Mouse (Mus musculus): ENCODE data around the gene Bloc1s2.
"Not testable (repeated sequence)": the region's sequence is repeated elsewhere in the genome, so short reads cannot be mapped to it uniquely, and the experiment has no call there.

The Bloc1s2 gene

GRCm38 (mm10) chr19:44127729-44128497, 18.3 kb downstream of the Bloc1s2 start:
- DNase-seq (ENCODE audit: low spot score in 2 of 2): no peak

DNA sequence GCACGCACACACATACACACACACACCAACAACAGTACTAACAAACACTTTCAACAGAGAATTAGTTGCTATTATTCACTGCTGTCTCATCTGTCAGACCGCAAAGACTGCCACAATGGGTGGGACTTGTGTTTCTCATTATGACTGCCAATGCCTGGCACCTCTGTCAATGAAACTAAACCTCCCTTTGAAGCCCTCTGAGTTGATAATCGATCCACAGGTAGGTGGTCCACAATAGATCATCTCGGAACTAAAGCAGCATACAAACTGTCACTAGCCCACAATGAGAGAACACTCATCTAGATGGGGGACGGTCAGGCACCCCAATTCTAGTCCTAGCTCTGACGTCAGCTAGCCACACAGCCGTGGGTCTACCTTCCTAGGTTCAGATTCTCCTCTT, 25.1 kb downstream of the Bloc1s2 start:
- no peak for DNase-seq (ENCODE audit: low spot score in 2 of 2)

GRCm38 (mm10) chr19:44120686-44121085, 25.6 kb downstream of the Bloc1s2 start:
- DNase-seq (ENCODE audit: low spot score in 2 of 2): not testable (repeated sequence)

- no peak for DNase-seq (ENCODE audit: low spot score in 2 of 2)
Measured at GRCm38 (mm10) chr19:44117793-44118192, 28.5 kb downstream of the Bloc1s2 start.

DNA sequence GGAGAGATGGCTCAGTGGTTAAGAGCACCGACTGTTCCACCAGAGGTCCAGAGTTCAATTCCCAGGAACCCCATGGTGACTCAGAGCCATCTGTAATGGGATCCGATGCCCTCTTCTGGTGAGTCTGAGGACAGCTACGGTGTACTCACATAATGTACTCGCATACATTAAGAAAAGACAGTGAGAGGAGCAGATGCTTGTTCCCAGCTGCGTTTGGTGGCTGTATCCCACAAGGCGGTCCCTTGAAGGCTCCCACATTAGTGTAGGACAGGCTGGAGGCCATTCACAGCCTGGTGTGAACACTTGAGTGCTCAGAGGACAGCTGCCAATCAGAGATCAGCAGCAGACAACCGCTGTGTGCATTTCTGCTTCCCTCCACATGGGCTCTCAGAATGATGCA, 34.5 kb downstream of the Bloc1s2 start:
- DNase-seq (ENCODE audit: low spot score in 2 of 2): peak in 1 of 2 experiments; percentile 13

DNA sequence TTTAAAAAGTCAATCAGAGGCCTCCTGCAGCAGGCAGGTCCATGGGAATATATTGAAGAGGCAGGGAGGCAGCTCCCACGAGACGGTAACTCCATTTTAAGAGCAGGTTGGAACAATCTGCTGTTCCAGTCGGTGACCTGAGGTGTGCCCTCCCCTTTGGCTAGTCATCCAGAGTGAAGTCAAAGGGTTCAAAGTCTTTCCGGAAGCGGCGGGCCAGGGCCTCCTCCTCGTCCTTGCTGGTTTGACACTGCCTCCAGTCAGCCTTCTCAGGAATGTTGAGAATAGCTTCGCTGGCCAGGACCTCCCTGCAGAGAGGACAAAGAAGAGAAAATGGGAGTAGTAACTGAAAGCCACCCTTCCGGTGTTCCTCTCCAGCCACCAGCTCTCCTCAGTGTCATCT, 35.9 kb downstream of the Bloc1s2 start:
- DNase-seq (ENCODE audit: low spot score in 2 of 2): no peak

DNA sequence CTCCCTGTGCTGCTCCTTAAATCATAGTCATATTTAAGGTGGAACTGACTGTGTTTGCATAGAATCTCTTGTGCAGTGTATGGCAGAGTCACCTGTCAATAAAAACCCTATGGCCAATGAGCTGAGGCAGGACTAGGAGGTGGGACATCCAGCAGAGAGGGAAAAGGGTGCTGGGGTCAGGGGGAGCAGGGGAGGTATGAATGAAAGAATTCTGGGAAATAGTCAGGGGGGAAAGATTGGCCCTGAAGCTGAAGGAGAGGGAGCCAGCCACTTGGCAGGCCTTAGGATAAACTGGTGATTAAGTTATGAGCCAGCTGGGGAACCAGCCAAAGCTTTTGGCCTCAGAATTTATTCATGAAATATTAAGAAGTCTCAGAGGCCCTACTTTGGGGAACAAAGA, 37.2 kb downstream of the Bloc1s2 start:
- no peak for DNase-seq (ENCODE audit: low spot score in 2 of 2)

DNA sequence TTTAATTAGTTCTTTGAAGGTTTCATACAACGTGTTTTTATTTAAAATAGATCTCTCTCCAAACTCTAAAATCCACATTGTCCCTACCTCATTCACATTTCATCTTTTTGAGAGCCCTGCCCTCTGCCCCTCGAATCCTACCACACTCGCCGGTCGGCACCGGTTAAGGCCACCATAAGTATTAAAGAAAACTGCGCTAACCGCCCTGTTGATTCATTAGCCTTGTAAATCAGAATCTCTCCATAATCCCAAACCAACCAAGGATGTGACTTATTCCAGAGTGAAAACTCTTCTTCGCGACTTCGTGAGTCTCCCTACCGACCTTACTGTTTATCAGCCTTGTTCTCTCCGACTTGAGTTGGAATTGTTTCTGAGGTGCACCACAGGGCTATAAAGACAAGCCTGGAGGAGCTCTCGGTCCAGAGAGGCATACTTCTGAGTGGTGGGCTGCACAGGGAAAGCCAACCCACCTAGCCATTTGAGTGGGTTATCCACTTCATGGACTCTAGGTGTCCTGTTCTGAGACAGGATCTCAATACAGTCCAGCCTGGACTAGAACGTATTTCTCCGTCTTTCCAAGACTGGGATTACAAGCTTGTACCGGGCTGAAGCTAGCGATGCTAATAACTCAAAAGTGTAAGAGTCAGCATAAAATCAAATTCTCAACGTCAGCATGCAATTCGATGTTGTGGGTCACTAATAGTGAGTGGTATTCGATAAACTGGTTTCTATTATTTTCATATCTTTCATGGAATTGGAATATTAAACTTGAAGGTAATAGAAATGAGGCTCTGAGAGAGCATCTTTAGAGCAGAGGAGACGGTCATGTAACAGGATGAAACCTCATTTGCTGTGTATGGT, 38.4 kb downstream of the Bloc1s2 start:
- peak; percentile 15 for DNase-seq (ENCODE audit: low spot score in 2 of 2)

DNA sequence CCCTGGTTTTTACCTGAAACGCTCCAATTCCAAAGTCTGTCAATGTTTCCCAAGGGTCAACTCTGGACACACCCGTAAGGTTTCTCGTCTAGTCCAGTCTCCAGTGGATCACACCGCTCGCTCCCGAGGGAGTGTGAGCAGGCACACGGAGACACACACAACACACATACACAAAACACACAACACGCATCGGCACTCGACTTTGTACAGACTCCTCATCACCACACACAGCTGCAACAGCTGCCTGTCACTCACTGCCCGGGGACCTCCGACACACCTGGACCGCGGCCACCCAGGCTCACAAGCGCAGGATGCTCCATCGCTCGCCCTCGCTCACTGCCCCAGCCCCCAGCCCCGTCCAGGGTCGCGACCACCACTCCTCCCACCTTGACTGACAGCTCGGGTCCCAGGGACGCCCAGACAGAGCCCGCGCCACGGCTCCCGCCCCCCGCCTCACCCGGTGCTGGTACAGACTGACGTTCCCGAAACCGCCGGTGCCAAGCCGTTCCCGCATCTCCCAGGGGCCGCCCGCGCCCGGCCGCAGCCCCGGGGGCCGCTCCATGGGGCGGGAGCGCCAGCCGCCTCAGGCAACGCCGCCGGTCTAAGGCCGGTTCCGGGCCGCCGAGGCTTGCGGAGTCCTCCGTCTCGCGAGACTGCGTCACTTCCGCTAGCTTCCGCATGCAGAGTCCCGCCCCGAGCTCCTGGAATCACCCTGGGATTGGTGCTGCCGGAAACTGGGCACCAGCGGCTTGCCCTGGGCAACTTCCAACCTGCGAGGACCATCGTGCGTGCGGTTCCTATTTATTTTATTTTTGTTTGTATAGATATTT, 39.2 kb downstream of the Bloc1s2 start, which contains the start of gene Chuk:
TSS of gene Chuk (minus strand) at position 650 of the 830 bp plus-strand sequence.
- peak; percentile 91 to 96 for DNase-seq (ENCODE audit: low spot score in 2 of 2)

- no peak for DNase-seq (ENCODE audit: low spot score in 2 of 2)
Measured at GRCm38 (mm10) chr19:44104393-44104792, 41.9 kb downstream of the Bloc1s2 start.

DNA sequence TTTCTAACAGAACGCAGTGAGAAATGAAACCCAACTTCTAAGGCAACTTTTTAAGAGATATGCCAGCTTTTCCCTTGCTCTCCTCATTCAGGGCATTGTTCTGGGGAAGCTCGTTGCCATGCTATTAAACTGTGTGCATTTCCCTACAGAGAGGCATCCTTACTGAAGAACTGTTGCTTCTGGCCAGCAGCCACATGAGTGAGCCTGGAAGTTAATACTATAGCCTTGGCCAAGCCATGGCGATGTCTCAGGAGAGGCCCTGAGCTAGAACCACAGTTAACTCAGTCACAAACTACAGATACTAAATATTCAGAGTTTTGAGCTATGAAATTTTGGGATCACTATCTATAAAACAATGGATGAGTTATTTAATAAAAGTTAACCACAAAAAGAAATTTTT, 43.2 kb downstream of the Bloc1s2 start:
- DNase-seq (ENCODE audit: low spot score in 2 of 2): no peak

- DNase-seq (ENCODE audit: low spot score in 2 of 2): no peak
Measured at GRCm38 (mm10) chr19:44100840-44101239, 45.4 kb downstream of the Bloc1s2 start.
